Mouse (Mus musculus) gastrocnemius, postnatal 10 days (tissue): Measurements from ENCODE around the gene Rnf152. TPM values are rescaled to one million over a fixed set of nuclear protein-coding genes. Genes with fewer than 3 reads are reported as not detected.
A peak's percentile ranks its signal among the peaks of the same experiment; 100 is the strongest.

Experiments
- DNase-seq: peaks from one replicate; pipeline ENCODE4 v3.0.0; 2021; ENCODE audit warnings: mixed read lengths
- total RNA-seq, 2 experiments: library from RNA; stranded (reverse); gene quantifications; 2 replicates each; pipeline ENCODE4 v1.2.3; 2021

Gene Rnf152
- total RNA-seq, 2 experiments from 2014 or later, result 2.0 to 2.4 TPM

GRCm38 (mm10) chr1:105312601-105312901, 44.0 kb downstream of the Rnf152 start:
- DNase-seq, result no peak

DNA sequence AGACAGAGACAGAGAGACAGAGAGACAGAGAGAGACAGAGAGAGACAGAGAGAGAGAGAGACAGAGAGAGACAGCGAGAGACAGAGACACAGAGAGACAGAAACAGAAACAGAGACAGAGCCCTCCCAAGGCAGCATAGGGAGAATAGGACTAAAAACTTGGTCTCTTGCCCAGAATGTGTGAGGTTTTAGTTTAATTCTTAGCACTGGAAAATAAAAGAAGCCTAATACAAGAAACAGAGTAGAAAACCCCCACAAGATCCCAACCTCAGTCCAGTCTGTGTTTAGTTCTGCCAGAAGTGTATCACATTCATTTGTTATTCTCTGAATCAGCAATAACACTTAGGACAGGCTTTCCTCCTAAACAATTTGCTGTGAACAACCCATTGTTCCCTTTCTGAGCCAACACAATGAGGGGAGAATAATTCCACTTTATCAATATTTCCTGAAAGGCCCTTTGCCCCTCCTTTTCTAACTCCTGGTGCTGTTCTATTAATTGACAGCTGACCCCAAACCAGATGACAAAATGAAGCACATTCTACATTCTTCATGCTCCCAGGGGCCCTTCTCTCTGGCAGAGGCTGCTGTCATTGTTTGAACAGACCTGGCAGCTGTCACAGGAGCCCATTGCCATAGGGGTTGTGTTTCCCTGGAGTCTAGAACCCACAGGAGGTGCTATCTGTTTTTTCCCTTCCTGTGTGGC, 44.5 kb downstream of the Rnf152 start:
- peak; percentile 47 for DNase-seq

- no peak for DNase-seq
Observed at GRCm38 (mm10) chr1:105302164-105302563, 54.3 kb downstream of the Rnf152 start.

DNA sequence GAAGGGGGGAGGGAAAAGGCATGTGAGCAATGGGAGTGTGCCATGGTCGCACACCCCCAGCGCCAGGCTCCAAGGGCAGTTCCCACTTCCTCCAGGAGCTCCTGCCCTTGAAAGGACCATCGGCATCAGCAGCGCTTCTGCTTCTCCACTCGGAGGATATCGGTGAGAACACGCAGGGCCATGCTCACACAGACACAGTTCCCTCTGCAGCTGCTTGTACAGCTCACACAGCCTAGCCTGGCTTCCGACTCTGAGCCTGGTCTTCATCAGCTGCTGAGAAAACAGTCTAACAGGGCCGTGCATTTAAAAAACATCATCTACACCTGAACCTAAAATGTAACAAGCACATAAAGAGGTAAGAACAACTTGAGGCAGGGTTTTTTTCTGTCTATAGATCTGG, 54.7 kb downstream of the Rnf152 start:
- DNase-seq, result no peak

- DNase-seq, result no peak
Observed at GRCm38 (mm10) chr1:105291859-105292258, 64.7 kb downstream of the Rnf152 start.

- no peak for DNase-seq
Observed at GRCm38 (mm10) chr1:105287536-105287935, 69.0 kb downstream of the Rnf152 start.

DNA sequence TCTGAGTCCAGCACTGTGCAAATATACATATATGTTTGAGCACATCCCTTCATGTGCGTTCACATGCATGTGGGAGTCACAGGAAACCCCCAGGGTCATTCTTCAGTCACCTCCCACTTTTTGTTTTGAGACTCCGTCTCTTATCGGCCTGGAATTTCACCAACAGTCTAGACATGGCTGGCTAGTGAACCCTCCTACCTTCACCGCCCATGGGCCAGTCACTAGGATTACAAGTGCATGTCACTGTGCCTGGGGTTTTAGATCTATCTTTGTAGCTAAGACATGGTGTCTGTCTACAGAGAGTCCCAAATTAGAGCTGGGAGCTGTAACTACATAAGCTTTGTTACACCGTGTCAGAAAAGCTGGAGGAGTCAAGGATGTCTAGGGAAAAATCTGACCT, 69.6 kb downstream of the Rnf152 start:
- DNase-seq, result no peak

GRCm38 (mm10) chr1:105285001-105285400, 71.5 kb downstream of the Rnf152 start:
- no peak for DNase-seq

DNA sequence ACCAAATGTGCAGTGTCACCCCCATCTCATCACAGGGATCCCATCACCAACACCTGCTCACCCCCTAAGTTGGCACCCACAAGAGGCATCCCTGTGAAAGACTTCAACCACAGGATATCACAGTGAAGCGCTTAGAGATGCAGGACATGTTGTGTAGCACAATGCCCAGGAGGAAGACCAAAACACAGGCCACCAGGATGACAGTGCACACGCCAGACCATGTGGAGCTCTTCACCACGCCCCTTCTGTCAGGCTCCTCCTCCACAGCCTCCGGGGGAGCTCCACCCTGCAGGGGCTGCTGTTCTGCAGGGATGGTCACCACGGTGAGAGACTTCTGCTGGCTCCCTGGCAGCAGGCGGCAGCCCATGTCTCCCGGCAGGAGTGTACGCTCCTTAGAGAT, 72.4 kb downstream of the Rnf152 start:
- DNase-seq, result no peak

DNA sequence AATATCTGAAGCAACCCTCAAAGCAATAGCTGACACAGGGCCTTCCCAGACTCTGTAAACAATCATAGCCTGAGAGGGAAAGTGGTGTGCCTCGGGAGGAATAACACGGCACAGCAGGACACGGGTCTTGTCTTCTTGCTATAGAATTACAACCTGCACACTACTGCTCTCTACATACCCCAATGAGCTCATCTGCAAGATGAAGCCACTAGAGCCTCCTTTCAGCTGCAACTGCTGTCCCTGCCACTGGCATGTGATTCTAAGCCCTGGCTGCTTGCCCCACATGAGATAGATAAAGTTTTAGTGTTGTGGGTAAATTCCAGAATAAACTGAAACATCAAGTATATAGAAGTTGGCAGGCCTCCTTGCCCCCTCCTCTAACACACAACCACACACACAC, 75.2 kb downstream of the Rnf152 start:
- no peak for DNase-seq

DNA sequence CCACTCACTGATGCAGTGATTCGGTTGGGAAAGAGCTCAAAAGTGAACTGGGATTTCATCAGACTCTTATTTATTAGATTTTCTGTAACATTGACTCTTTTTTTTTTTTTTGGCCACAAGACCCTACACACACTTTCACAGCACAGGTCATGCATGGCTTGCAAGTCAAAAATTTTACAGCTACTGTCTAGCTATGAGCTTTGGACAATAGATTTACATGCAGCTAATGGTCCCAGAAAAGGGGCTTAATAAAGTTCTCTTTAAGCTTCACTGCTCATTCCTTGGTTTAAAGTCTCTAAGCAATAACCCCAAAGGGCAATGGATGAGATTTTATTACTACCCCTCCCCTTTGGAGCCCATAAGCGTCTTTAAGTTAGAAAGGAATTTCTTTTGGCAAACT, 76.3 kb downstream of the Rnf152 start:
- no peak for DNase-seq

DNA sequence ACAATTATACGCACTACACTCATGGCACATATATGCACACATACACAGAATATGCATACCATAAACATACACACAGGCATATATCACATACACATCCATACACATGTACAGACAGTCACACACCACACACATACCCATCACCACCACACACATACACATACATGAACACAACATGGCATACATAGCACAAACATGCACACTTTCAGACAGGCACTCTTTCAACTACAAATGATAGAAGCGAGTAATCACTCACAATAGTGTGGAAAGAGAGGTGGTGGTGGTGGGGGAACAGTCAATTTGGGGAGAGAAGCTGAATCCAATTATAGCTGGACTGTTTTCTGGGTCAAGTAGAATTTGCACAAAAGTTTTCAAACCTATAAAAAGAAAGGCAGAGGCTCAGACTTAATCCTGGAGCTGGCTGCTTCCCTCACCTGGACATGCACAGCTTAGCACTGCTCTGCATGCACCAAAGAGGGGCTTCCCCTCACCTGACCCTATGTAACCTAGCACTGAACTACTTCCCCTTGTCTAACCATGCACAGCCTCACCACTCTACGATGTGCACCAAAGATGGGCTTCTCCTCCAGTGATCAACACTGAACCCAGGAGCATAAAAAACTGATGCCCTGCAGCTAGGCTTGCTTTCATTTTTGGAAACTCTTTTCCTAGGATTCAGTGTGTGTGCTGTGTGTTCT, 81.9 kb downstream of the Rnf152 start:
- no peak for DNase-seq

GRCm38 (mm10) chr1:105271104-105271503, 85.4 kb downstream of the Rnf152 start:
- DNase-seq, result no peak

DNA sequence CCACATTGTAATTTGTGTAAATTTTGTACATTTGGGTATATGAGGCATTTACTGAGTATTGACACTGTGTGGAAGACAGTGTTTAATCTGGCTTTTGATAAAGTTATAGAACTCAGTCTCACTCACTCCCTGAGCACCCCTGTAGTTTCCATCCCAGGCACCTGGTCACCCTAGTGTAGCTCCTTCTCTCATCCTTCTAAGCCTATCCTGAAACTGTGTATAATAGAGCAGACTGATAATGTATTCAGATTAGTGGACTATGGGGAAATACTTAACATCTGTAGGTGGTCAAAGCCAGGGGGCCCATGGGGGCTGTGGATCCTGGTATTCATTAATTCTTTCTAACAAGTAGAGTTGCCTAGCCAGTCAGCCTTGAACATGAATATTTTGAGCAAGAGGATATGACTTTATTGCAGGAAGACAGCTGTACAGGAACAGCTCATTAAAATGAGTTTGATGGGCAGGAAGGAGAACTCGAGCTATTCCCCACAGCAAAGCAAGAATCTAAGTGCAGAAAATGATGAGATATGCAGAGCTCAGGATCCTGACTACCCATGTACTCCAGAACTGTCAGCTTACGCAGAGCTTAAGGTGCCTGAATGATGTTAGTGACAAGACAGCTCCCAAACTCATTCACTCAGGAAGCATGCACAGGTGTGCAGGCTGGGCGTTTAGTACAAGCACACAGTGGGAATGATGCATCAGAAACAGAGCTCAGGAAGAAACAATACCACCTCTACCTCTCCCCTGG, 93.1 kb downstream of the Rnf152 start:
- no peak for DNase-seq

GRCm38 (mm10) chr1:105260200-105260599, 96.3 kb downstream of the Rnf152 start:
- no peak for DNase-seq

GRCm38 (mm10) chr1:105257199-105257598, 99.3 kb downstream of the Rnf152 start:
- no peak for DNase-seq

GRCm38 (mm10) chr1:105249190-105249589, 107.3 kb downstream of the Rnf152 start:
- no peak for DNase-seq

GRCm38 (mm10) chr1:105246651-105247050, 109.9 kb downstream of the Rnf152 start:
- no peak for DNase-seq

DNA sequence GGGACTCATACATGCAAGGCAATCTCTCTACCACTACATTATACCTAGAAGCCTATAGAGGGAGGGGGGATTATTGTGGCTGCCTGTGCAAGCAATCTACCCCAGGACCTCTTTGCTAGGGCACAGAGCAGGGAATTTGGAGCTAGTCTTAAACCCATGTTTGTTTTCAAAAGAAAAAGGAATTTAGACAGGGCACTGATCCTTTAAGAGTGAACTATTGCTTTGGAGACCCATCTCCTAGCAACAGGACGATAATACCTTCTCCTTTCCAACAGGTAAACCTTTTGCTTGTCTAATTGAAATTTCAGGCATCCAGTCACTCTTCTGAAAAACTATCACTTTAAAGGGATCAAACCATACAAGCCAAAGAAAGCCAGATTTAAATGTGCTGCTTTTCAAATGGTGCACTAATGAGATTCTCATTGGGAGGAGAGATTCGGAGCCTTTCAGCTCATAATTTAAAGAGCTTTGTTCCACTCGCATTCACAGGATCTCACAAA, 110.4 kb downstream of the Rnf152 start:
- no peak for DNase-seq

- no peak for DNase-seq
Observed at GRCm38 (mm10) chr1:105243359-105244142, 113.0 kb downstream of the Rnf152 start.

DNA sequence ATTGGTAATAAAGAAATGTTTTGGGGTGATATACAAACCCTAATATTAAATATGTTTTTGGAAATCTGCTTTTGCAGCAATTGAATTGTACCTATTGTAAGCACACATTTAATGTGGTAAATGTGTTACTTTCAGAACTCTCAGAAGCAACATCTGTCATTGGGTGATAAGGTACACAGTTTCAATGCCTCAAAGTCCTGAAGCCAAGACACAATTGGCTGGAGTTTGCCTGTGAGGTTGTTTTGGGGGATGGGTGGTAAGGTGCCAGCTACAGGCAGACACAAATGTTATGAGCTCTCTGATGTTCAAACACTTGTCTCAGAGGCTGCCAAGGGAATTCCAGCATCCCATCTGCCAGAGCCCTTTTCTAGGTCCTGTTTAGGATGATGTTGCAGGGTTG, 116.3 kb downstream of the Rnf152 start:
- DNase-seq, result no peak
